Mouse (Mus musculus): ENCODE measurements around the gene Timd2.

The Timd2 gene

DNA sequence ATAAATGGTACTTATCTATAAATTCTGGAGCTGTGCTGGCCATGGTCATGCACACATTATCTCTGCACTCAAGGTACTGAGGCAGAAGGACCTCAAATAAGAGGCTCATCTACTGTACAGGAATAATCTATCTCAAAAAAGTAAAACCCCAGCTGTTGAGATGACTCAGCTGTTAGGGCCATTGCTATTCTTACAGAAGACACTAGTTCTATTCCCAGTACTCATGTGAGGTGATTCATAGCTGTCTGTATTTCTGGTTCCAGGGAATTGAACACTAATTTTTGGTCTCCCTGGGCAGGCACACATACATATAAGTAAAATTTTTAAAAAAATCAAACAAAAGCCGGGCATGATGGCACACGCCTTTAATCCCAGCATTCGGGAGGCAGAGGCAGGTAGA, 39.8 kb downstream of the Timd2 start:
- in situ Hi-C loops (cut with MboI; ENCODE audit: unreplicated experiment in 2 of 2), result loop anchor here in 1 of 2 experiments (10.0 kb wide), 1 partner anchor 402 kb away; no protein-coding TSS in a partner anchor

DNA sequence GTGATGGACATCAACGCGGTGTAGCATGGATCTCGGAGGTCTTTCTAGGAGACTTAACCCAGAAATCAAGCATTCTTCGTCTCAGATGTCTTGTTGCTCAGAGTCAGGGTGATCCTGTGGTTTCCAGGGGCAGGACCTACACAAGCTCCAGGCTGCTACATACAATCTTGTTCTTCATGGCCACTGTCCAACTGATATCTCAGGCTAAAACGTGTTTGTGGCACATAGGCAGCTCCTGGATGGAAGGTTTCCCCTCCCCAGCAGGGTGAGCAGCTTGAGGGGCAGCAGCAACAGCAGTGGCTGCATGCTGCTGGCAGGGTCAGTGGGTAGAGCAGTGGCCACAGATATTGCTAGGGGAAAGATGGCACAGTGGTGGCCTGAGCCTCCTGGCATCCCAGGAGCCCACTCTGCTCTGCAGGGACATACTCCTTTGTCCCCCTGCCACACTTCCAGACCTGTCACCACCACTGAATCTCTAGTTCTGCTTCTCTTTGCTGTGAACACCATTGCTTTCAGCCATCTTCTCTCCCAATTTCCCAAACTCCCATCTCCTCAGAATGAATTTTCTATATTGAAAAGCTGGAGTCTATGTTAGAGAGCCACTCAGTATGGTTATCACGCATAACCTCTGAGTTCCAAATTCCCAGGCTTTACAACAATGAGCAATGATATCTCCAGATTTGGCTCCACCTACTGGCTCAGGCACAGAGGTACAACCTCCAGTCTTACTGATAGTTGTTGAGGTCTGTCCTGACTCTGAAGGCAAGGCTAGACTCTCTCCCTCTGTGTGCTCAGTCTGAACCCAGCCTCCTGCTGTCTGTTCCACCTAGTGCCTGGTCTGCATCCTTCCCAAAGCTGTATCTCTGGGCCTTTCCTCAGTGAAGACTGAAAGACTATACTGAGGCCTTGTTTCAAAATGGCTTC, 41.0 kb downstream of the Timd2 start:
- in situ Hi-C loops (cut with MboI; ENCODE audit: unreplicated experiment in 2 of 2), result loop anchor here in 1 of 2 experiments (10.0 kb wide), 1 partner anchor 401 kb away; no protein-coding TSS in a partner anchor

DNA sequence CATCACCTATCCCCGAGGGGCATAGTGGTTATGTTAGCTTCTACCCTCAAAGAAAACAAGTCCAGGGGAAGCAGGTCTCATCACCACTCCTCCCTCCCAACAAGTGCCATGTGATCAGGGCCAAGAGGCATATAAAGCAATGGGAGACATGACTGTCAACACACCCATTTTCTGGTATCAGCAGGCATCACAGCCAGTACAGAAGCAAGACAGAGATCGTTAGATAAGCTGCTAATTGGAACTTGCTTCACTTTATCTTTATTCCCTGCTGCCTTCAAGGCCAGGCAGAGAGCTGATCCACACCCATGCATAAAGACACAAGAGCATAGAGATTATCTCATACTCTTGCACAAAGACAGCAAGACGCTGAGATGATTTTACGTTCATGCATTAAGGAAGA, 43.6 kb downstream of the Timd2 start:
- in situ Hi-C loops (cut with MboI; ENCODE audit: unreplicated experiment in 2 of 2), result loop anchor here in 1 of 2 experiments (10.0 kb wide), 1 partner anchor 398 kb away; no protein-coding TSS in a partner anchor

DNA sequence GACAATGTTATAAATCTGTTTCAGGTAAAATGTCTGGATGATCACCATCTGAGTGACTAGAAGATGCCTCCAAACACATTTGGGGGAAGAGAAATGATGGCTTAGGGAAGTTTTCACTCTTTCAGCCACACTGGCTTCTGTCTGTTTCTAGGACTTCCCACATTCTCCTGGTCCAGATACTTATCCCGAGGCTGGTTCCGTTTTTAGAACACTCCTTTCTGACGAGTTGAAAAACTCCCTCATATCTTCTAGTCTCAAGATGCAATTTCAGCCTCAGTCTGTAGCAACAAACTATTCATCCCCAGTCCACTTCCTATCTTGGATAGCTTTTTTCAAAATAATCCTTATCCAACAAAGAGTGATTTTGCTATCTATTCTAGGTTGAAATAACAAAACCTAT, 54.4 kb downstream of the Timd2 start:
- in situ Hi-C loops (cut with MboI; ENCODE audit: unreplicated experiment in 2 of 2), result no loop called here

GRCm38 (mm10) chr11:46649655-46650054, 57.2 kb downstream of the Timd2 start:
- in situ Hi-C loops (cut with MboI; ENCODE audit: unreplicated experiment in 2 of 2), result loop anchor here in 1 of 2 experiments (25.0 kb wide), 1 partner anchor 612 kb away; no protein-coding TSS in a partner anchor

DNA sequence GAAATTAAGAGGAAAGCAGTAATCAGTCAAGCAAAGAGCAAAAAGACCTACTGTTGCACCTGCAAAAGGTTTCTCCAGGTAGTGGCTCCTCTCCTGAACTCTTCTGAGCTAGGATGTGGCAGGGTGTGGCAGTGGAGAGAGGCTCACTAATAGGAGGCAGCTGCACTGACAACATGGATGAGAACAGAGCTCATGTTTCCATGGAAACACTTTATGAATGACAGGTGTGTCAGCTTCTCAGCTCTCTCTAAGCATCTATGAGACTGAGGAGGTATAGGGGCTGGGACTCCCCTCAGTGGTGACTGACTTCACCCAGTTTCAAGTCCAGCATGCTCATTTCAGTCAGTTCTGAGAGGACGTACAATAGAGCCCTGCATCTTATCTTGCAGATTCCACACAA, 62.0 kb downstream of the Timd2 start:
- in situ Hi-C loops (cut with MboI; ENCODE audit: unreplicated experiment in 2 of 2), result loop anchor here in 1 of 2 experiments (25.0 kb wide), 1 partner anchor 608 kb away; no protein-coding TSS in a partner anchor

GRCm38 (mm10) chr11:46636568-46636967, 70.3 kb downstream of the Timd2 start:
- in situ Hi-C loops (cut with MboI; ENCODE audit: unreplicated experiment in 2 of 2), result loop anchor here in 1 of 2 experiments (10.0 to 25.0 kb wide), 3 partner anchors 192 to 599 kb away; no protein-coding TSS in a partner anchor

DNA sequence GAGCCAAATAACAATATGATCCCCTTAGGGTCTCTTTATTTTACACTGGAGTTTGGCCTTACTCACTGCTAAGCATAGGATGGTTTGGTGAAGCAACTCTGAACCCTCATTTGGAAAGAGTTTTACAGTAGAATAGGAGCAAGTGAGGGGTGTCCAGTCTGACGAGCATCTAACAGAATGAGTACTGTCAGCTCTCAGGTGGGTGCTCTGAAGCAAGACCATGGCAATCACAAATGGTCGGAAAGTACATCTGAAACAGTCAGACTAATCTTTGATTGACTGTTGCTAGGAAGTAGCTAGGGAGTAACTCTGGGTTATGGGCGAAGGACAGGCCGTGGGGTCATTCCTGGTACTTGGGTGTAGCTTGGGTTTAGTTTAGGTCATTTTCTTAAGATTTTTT, 71.3 kb downstream of the Timd2 start:
- in situ Hi-C loops (cut with MboI; ENCODE audit: unreplicated experiment in 2 of 2), result loop anchor here in 1 of 2 experiments (10.0 to 25.0 kb wide), 3 partner anchors 191 to 598 kb away; no protein-coding TSS in a partner anchor

GRCm38 (mm10) chr11:46631635-46632034, 75.2 kb downstream of the Timd2 start:
- in situ Hi-C loops (cut with MboI; ENCODE audit: unreplicated experiment in 2 of 2), result loop anchor here (5.0 to 25.0 kb wide), 4 partner anchors 184 to 594 kb away; no protein-coding TSS in a partner anchor

- in situ Hi-C loops (cut with MboI; ENCODE audit: unreplicated experiment in 2 of 2), result loop anchor here (5.0 to 25.0 kb wide), 4 partner anchors 82 to 592 kb away; no protein-coding TSS in a partner anchor
These were observed 77.6 kb downstream of the Timd2 start, which contains the start of gene Dppa1 for GRCm38 (mm10) chr11:46629211-46629795. Gene Dppa1 (minus strand): TSS chr11:46629261.

- in situ Hi-C loops (cut with MboI; ENCODE audit: unreplicated experiment in 2 of 2), result loop anchor here (10.0 kb wide), 2 partner anchors 76 to 346 kb away; no protein-coding TSS in a partner anchor
These were observed 86.3 kb downstream of the Timd2 start for GRCm38 (mm10) chr11:46620414-46621168.

DNA sequence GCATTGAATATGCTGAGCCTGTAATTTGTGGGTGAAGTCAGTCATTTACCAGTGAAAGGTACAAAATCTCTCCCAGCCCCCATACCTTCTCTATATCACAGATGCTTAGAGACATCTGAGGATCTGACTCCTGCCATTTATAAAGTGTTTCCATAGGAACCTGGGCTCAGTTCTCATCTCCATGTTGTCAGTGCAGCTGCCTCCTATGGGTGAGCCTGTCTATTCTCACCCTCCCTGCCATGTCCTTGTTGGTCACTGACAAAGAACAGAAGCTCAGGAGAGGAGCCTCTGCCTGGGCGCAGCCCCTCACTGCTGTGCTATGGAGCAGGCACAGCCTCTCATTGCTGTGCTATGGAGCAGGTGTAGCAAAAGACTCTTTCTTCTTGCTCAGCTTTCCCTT, 86.9 kb downstream of the Timd2 start:
- in situ Hi-C loops (cut with MboI; ENCODE audit: unreplicated experiment in 2 of 2), result loop anchor here (10.0 kb wide), 2 partner anchors 75 to 345 kb away; no protein-coding TSS in a partner anchor
